Mouse (Mus musculus): Measurements from ENCODE around the gene Gon7. TPM values are rescaled to one million over a fixed set of nuclear protein-coding genes. Genes with fewer than 3 reads are reported as not detected.
A peak's percentile ranks its signal among the peaks of the same experiment; 100 is the strongest.

Gon7 gene
- polyA plus RNA-seq, 1 experiment from 2014 or later: 32.3 TPM

GRCm38 (mm10) chr12:102758403-102758756, 777 bp upstream of the Gon7 start, which contains the start of gene Gm20604:
Gene Gm20604, minus strand, starts transcription at chr12:102758672.
- Histone ChIP-seq H3K36me3 (ENCODE audit: insufficient read depth) (peaks cover 17% of the 10 kb centered on the region), H3K4me1 (ENCODE audit: insufficient read depth) (peaks cover 7% of the 10 kb centered on the region), H3K9ac (peak within 1 kb of the TSS; percentile 71), H3K9me3 (ENCODE audit: low read depth, low read length) (no peaks in the 10 kb centered on the region), H3K27me3 (ENCODE audit: insufficient read depth, low read length) (no peaks in the 10 kb centered on the region), H3K27ac (ENCODE audit: low read depth) (peak within 1 kb of the TSS; percentile 90), H3K4me2 (peak within 1 kb of the TSS; percentile 93), H3K4me3 (ENCODE audit: low read depth, low read length) (peak within 1 kb of the TSS; percentile 83)
- ATAC-seq (ENCODE audit: insufficient read depth) (no peak), DNase-seq (no peak)
- WGBS: under 1% methylated on average over 10 of the region's 10 CpGs
- TF ChIP-seq CTCF (IDR thresholded peaks at IDR 0.05; ENCODE audit: low read depth): no peak

GRCm38 (mm10) chr12:102757055-102757688, 431 bp downstream of the Gon7 start:
- 1% methylated on average over 46 of the region's 46 CpGs for WGBS
- Histone ChIP-seq H3K27me3 (ENCODE audit: insufficient read depth, low read length) (no peaks in the 10 kb centered on the region), H3K27ac (ENCODE audit: low read depth) (peak overlapping the region; percentile 90), H3K4me2 (peak overlapping the region; percentile 93), H3K9me3 (ENCODE audit: low read depth, low read length) (no peaks in the 10 kb centered on the region), H3K36me3 (ENCODE audit: insufficient read depth) (0 out of 2 replicates have a peak, but pooled peaks cover 16% of the 10 kb centered on the region), H3K4me3 (ENCODE audit: low read depth, low read length) (peak overlapping the region; percentile 83), H3K4me1 (ENCODE audit: insufficient read depth) (peaks cover 7% of the 10 kb centered on the region), H3K9ac (peak overlapping the region; percentile 64)
- DNase-seq (no peak), ATAC-seq (ENCODE audit: insufficient read depth) (peak; percentile 85)
- no peak for TF ChIP-seq CTCF (IDR thresholded peaks at IDR 0.05; ENCODE audit: low read depth)

DNA sequence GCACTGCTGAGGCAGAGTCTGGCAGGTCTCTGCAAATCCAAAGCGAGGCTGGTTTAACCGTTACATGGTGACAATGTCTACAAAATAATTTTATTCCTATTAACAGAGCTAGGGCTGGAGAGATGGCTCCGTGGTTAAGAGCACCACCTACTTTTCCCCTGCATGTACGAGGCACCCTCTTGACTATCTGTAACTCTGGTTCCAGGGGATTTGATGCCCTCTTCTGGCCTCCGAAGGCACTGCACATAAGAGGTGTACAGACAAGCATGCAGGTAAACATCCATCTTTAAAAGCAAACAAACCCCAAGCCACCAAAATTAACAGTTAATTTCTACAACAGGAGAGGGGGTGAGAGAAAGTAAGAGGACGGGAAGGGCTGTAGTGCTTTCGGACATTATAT, 1.3 kb downstream of the Gon7 start:
- ATAC-seq (ENCODE audit: insufficient read depth) (no peak), DNase-seq (peak; percentile 48)
- no peaks in the 10 kb centered on the region for H3K27me3 ChIP-seq (ENCODE audit: insufficient read depth, low read length)
- TF ChIP-seq CTCF (IDR thresholded peaks at IDR 0.05; ENCODE audit: low read depth): peak; percentile 57
- H3K27ac ChIP-seq (ENCODE audit: low read depth): no peak overlapping the region
- H3K9ac ChIP-seq: peak overlapping the region; percentile 64
- peaks cover 7% of the 10 kb centered on the region for H3K4me1 ChIP-seq (ENCODE audit: insufficient read depth)
- 0 out of 2 replicates have a peak, but pooled peaks cover 11% of the 10 kb centered on the region for H3K36me3 ChIP-seq (ENCODE audit: insufficient read depth)
- WGBS: 64% methylated on average over 7 of the region's 7 CpGs
- peak overlapping the region; percentile 83 for H3K4me3 ChIP-seq (ENCODE audit: low read depth, low read length)
- no peaks in the 10 kb centered on the region for H3K9me3 ChIP-seq (ENCODE audit: low read depth, low read length)
- H3K4me2 ChIP-seq: peak overlapping the region; percentile 93

DNA sequence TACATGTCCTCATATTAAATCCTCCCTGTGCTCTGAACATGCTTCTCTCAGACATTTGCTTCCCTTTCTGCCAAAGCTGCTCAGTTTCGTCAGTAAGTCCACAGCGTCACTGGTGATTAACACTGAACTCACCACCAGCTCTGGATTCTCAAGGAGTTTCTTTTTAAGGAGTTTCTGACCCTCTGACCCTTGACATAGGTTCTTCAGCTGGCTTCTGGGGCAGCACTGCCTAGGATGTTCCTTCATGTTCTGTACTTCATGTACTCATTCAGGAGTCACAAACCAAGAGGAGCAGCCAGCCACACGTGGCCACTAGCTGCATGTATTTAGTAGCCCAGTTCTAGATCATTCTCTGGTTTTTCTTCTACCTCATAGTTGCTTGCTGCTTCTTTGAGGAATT, 9.3 kb downstream of the Gon7 start:
- WGBS: 81% methylated on average over 3 of the region's 3 CpGs
- H3K27ac ChIP-seq (ENCODE audit: low read depth): no peak overlapping the region
- H3K4me1 ChIP-seq (ENCODE audit: insufficient read depth): no peaks in the 10 kb centered on the region; the same call in 1 of the 2 replicates
- no peak overlapping the region for H3K4me2 ChIP-seq
- no peak for ATAC-seq (ENCODE audit: insufficient read depth)
- DNase-seq: no peak
- TF ChIP-seq CTCF (IDR thresholded peaks at IDR 0.05; ENCODE audit: low read depth): no peak
- H3K36me3 ChIP-seq (ENCODE audit: insufficient read depth): peaks cover 14% of the 10 kb centered on the region; the same call in 1 of the 2 replicates
- no peaks in the 10 kb centered on the region for H3K9me3 ChIP-seq (ENCODE audit: low read depth, low read length)
- H3K27me3 ChIP-seq (ENCODE audit: insufficient read depth, low read length): no peaks in the 10 kb centered on the region
- no peak overlapping the region for H3K9ac ChIP-seq
- H3K4me3 ChIP-seq (ENCODE audit: low read depth, low read length): no peak overlapping the region

GRCm38 (mm10) chr12:102744839-102745238, 12.8 kb downstream of the Gon7 start:
- peak overlapping the region; percentile 84 for H3K4me3 ChIP-seq (ENCODE audit: low read depth, low read length)
- peak overlapping the region; percentile 84 for H3K4me2 ChIP-seq
- peaks cover 17% of the 10 kb centered on the region; the same call in 1 of the 2 replicates for H3K36me3 ChIP-seq (ENCODE audit: insufficient read depth)
- no peak for TF ChIP-seq CTCF (IDR thresholded peaks at IDR 0.05; ENCODE audit: low read depth)
- WGBS: 51% methylated on average over 6 of the region's 6 CpGs
- no peaks in the 10 kb centered on the region for H3K9me3 ChIP-seq (ENCODE audit: low read depth, low read length)
- H3K27ac ChIP-seq (ENCODE audit: low read depth): no peak overlapping the region
- peak; percentile 22 for DNase-seq
- no peaks in the 10 kb centered on the region for H3K27me3 ChIP-seq (ENCODE audit: insufficient read depth, low read length)
- no peak for ATAC-seq (ENCODE audit: insufficient read depth)
- peak overlapping the region; percentile 9; the same call in 1 of the 2 replicates for H3K9ac ChIP-seq
- H3K4me1 ChIP-seq (ENCODE audit: insufficient read depth): peaks cover 7% of the 10 kb centered on the region

DNA sequence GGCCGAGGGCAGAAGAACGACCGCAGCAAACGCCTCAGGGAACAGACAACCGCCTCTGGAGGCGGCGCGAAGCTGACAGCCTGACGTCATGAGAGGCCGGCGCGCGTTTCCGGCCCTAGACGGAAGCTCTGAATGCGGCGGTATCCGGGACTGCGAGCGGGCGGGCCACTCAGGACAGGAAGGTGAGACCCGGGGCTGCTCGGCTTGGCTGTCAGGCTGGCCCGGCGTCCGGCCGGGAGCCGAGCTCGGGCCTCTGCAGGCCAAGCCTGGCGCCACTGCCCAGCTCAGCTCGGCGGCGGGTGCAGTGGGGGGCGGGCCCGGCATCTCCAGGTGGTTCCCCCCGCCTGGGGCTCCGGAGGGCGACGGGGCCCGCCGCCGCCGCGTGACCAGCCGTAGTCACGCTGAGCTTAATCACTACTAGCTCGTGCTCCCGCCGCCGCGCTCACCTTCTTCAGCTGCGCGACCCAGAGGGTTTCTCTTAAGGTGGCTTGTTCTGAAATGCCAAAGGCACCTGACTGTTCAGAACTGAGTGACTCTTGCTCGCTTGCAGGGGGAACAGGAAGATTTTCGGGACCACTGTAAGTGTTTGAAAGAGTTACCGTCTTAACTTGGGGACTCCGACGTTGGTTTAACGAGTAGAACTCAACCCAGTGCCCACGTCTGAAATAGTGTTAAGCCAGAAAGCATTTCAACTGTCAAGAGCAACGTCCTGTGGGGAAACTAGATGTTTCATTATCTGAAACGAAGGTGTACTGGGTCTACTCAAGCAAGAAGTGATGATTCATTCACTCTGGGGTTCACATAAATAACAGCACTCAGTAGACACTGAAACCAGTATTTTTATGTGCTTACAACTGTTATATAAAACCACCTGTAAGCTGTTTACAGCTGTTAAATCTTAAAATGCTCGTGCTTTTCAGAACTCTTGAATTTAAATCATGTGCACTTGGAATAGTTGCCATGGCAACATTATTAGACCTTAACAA, 13.7 kb downstream of the Gon7 start, which contains the start of the genes Moap1 and Tmem251:
Gene Moap1, minus strand, starts transcription at position 73 of the 986 bp plus-strand sequence.
Gene Tmem251, plus strand, starts transcription at position 174 of the 986 bp plus-strand sequence.
- Histone ChIP-seq H3K27ac (ENCODE audit: low read depth) (peak within 1 kb of the TSS; percentile 87), H3K27me3 (ENCODE audit: insufficient read depth, low read length) (no peaks in the 10 kb centered on the region), H3K9ac (peak within 1 kb of the TSS; percentile 78), H3K36me3 (ENCODE audit: insufficient read depth) (peaks cover 14% of the 10 kb centered on the region; the same call in 1 of the 2 replicates), H3K9me3 (ENCODE audit: low read depth, low read length) (no peaks in the 10 kb centered on the region), H3K4me1 (ENCODE audit: insufficient read depth) (peaks cover 7% of the 10 kb centered on the region), H3K4me2 (peak within 1 kb of the TSS; percentile 84), H3K4me3 (ENCODE audit: low read depth, low read length) (peak within 1 kb of the TSS; percentile 84)
- TF ChIP-seq CTCF (IDR thresholded peaks at IDR 0.05; ENCODE audit: low read depth): no peak
- DNase-seq (peak; percentile 95), ATAC-seq (ENCODE audit: insufficient read depth) (peak; percentile 98)
- under 1% methylated on average over 62 of the region's 63 CpGs for WGBS

Data from lung, embryonic 14.5 days (tissue).